8 mouse cellular contexts compared by ENCODE assay signal in genomic region chr17:3442526-3443401, GRCm38 (mm10).
DNase-seq lines count a peak whose midpoint lies in the region; ATAC-seq and TF ChIP-seq lines count a peak whose summit lies in the region.

No protein-coding gene starts in this region.

- H3K4me1 ChIP-seq in forebrain, embryonic 11.5 days (replicated peaks; ENCODE audit: control insufficient read depth, insufficient read depth, low read length), result no peaks in the 10 kb centered on the region
- H3K4me1 ChIP-seq in forebrain, embryonic 10.5 days, result peaks cover 6% of the 10 kb centered on the region; the same call in 1 of the 2 replicates
- no peaks in the 10 kb centered on the region for H3K4me1 ChIP-seq in lung, postnatal 0 days (ENCODE audit: insufficient read depth, low read depth, low read length)
- H3K4me1 ChIP-seq in lung, adult 2 months (ENCODE audit: control insufficient read depth, insufficient read depth, low read length), result no peaks in the 10 kb centered on the region
- H3K4me1 ChIP-seq in forebrain, postnatal 0 days (ENCODE audit: insufficient read depth), result peaks cover 4% of the 10 kb centered on the region; the same call in 1 of the 2 replicates
- no peaks in the 10 kb centered on the region for H3K4me1 ChIP-seq in midbrain, embryonic 14.5 days (ENCODE audit: control insufficient read depth, insufficient read depth, low read length)

- H3K4me2 ChIP-seq in forebrain, embryonic 11.5 days (ENCODE audit: low read depth, low read length, severe bottlenecking), result no peak overlapping the region
- H3K4me2 ChIP-seq in lung, postnatal 0 days (replicated peaks; ENCODE audit: low read depth, low read length), result no peak overlapping the region
- H3K4me2 ChIP-seq in forebrain, postnatal 0 days (ENCODE audit: low read depth), result no peak overlapping the region
- no peak overlapping the region for H3K4me2 ChIP-seq in midbrain, embryonic 14.5 days (ENCODE audit: low read length)

- TF ChIP-seq CTCF in lung, postnatal 0 days (IDR thresholded peaks at IDR 0.05), result no peak
- TF ChIP-seq CTCF in lung, adult 2 months (IDR thresholded peaks at IDR 0.05; ENCODE audit: insufficient read depth, low read length), result no peak
- TF ChIP-seq CTCF in forebrain, postnatal 0 days (IDR thresholded peaks at IDR 0.05; ENCODE audit: low read depth), result no peak

- H3K9ac ChIP-seq in forebrain, embryonic 11.5 days (ENCODE audit: low read length), result no peak overlapping the region
- no peak overlapping the region for H3K9ac ChIP-seq in lung, postnatal 0 days (replicated peaks; ENCODE audit: low read depth)
- no peak overlapping the region for H3K9ac ChIP-seq in forebrain, postnatal 0 days
- no peak overlapping the region for H3K9ac ChIP-seq in midbrain, embryonic 14.5 days (replicated peaks; ENCODE audit: low read length)

- no peak for TF ChIP-seq EP300 in lung, postnatal 0 days (IDR thresholded peaks at IDR 0.05)

- H3K27me3 ChIP-seq in forebrain, embryonic 11.5 days (ENCODE audit: control insufficient read depth, insufficient read depth, low read length), result no peaks in the 10 kb centered on the region
- H3K27me3 ChIP-seq in forebrain, embryonic 10.5 days (ENCODE audit: poor library complexity, severe bottlenecking), result peaks cover 23% of the 10 kb centered on the region
- H3K27me3 ChIP-seq in lung, postnatal 0 days (replicated peaks; ENCODE audit: insufficient read depth, low read length), result no peaks in the 10 kb centered on the region
- H3K27me3 ChIP-seq in forebrain, postnatal 0 days (ENCODE audit: insufficient read depth, low read length), result no peaks in the 10 kb centered on the region
- no peaks in the 10 kb centered on the region for H3K27me3 ChIP-seq in midbrain, embryonic 14.5 days (ENCODE audit: control insufficient read depth, insufficient read depth, low read length)

- TF ChIP-seq POLR2A in lung, adult 2 months (IDR thresholded peaks at IDR 0.05; ENCODE audit: borderline replicate concordance, extremely low read depth, low read depth, low read length), result no peak

- DNase-seq in forebrain, embryonic 11.5 days (ENCODE audit: low spot score), result no peak
- DNase-seq in forebrain, embryonic 10.5 days (ENCODE audit: extremely low spot score, low spot score), result no peak
- peak; percentile 34 for DNase-seq in lung, postnatal 0 days (ENCODE audit: low spot score)
- DNase-seq in lung, adult 2 months, result no peak
- peak; percentile 86 for DNase-seq in forebrain, postnatal 0 days
- DNase-seq in midbrain, embryonic 14.5 days, result peak; percentile 43
- DNase-seq in gastrocnemius, adult 18-20 months (ENCODE audit: low spot score), result no peak
- no peak for DNase-seq in cerebellum, adult 9-11 months

- H3K36me3 ChIP-seq in forebrain, embryonic 11.5 days (ENCODE audit: control insufficient read depth, insufficient read depth, low read length), result no peaks in the 10 kb centered on the region
- H3K36me3 ChIP-seq in forebrain, embryonic 10.5 days (replicated peaks), result no peaks in the 10 kb centered on the region
- no peaks in the 10 kb centered on the region for H3K36me3 ChIP-seq in lung, postnatal 0 days (ENCODE audit: insufficient read depth, low read length)
- H3K36me3 ChIP-seq in forebrain, postnatal 0 days (ENCODE audit: insufficient read depth), result 0 out of 2 replicates have a peak, but pooled peaks cover 12% of the 10 kb centered on the region
- no peaks in the 10 kb centered on the region for H3K36me3 ChIP-seq in midbrain, embryonic 14.5 days (ENCODE audit: control insufficient read depth, insufficient read depth, low read length)

- H3K4me3 ChIP-seq in forebrain, embryonic 11.5 days (ENCODE audit: low read depth, low read length), result no peak overlapping the region
- H3K4me3 ChIP-seq in forebrain, embryonic 10.5 days, result no peak overlapping the region
- no peak overlapping the region for H3K4me3 ChIP-seq in lung, postnatal 0 days (ENCODE audit: low read depth, low read length)
- no peak overlapping the region for H3K4me3 ChIP-seq in lung, adult 2 months (replicated peaks; ENCODE audit: extremely low read depth, low read depth, low read length)
- no peak overlapping the region for H3K4me3 ChIP-seq in forebrain, postnatal 0 days (ENCODE audit: low read depth, low read length)
- no peak overlapping the region for H3K4me3 ChIP-seq in midbrain, embryonic 14.5 days (replicated peaks; ENCODE audit: low read depth, low read length)

- WGBS in forebrain, embryonic 11.5 days, result 73% methylated on average over 10 of the region's 10 CpGs
- 87% methylated on average over 10 of the region's 10 CpGs for WGBS in forebrain, embryonic 10.5 days
- 44% methylated on average over 10 of the region's 10 CpGs for WGBS in lung, postnatal 0 days
- 45% methylated on average over 10 of the region's 10 CpGs for WGBS in lung, adult 2 months
- WGBS in forebrain, postnatal 0 days, result 23% methylated on average over 10 of the region's 10 CpGs
- WGBS in midbrain, embryonic 14.5 days, result 67% methylated on average over 10 of the region's 10 CpGs

- peak; percentile 61 for ATAC-seq in forebrain, embryonic 11.5 days (replicated peaks; ENCODE audit: low FRiP score)
- ATAC-seq in lung, postnatal 0 days, result peak; percentile 61
- ATAC-seq in forebrain, postnatal 0 days, result peak; percentile 88
- no peak for ATAC-seq in midbrain, embryonic 14.5 days (ENCODE audit: low FRiP score, low TSS enrichment)

- no peak overlapping the region for H3K27ac ChIP-seq in forebrain, embryonic 11.5 days (ENCODE audit: low read depth, low read length)
- H3K27ac ChIP-seq in forebrain, embryonic 10.5 days, result no peak overlapping the region
- no peak overlapping the region for H3K27ac ChIP-seq in lung, postnatal 0 days (ENCODE audit: low read length)
- peak overlapping the region; percentile 60; the same call in 1 of the 2 replicates for H3K27ac ChIP-seq in forebrain, postnatal 0 days (ENCODE audit: low read depth, low read length)
- H3K27ac ChIP-seq in midbrain, embryonic 14.5 days (replicated peaks; ENCODE audit: low read depth, low read length), result no peak overlapping the region

- H3K9me3 ChIP-seq in forebrain, embryonic 11.5 days (ENCODE audit: control insufficient read depth, low read length), result no peaks in the 10 kb centered on the region
- H3K9me3 ChIP-seq in forebrain, embryonic 10.5 days, result no peaks in the 10 kb centered on the region
- no peaks in the 10 kb centered on the region for H3K9me3 ChIP-seq in lung, postnatal 0 days (ENCODE audit: low read length)
- no peaks in the 10 kb centered on the region for H3K9me3 ChIP-seq in forebrain, postnatal 0 days (ENCODE audit: low read length)
- H3K9me3 ChIP-seq in midbrain, embryonic 14.5 days (ENCODE audit: control insufficient read depth, low read length), result no peaks in the 10 kb centered on the region

Comparison
In these comparisons a context has a peak if more than half of its experiments do, and no peak if none do; other contexts are left out.
1. DNase-seq: peak in lung, postnatal 0 days (single experiment), forebrain, postnatal 0 days (single experiment) and midbrain, embryonic 14.5 days (single experiment); none in forebrain, embryonic 11.5 days (single experiment), forebrain, embryonic 10.5 days (single experiment), lung, adult 2 months (single experiment), gastrocnemius, adult 18-20 months (single experiment) and cerebellum, adult 9-11 months (single experiment).